Comparison of ENCODE assay signal across 26 mouse cellular contexts in the genomic region with DNA sequence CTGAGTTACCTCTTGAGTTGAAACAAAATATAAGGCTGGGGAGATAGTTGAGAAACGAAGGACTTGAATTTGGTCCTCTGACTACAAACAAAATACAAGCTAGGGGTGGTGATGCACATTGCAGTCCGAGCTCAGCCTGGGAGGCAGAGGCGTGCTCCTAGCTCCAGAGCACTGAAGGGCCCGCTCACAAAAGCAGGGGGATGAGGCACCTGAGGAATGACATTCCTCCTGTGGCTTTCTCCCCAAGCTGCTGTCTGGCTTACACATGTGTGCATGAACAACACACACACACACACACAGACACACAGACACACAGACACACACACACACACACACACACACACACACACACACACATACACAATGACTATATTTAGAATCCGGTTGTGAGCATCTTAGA.
DNase-seq lines count a peak whose midpoint lies in the region; ATAC-seq and TF ChIP-seq lines count a peak whose summit lies in the region.
"Had no signal": no experiment of that assay in that cellular context is flagged by ENCODE, and none has a peak within 500 bp of the region (broad histone marks: within the 10 kb centered on the region; RNA-seq: fewer than 3 reads in every experiment).

No protein-coding gene starts in this region.

- H3K4me1 ChIP-seq in megakaryocyte, embryonic 14.5 days: peaks cover 98% of the 10 kb centered on the region
- H3K4me1 ChIP-seq in thymus, adult 2 months (replicated peaks; ENCODE audit: control insufficient read depth, insufficient read depth, low read length): peaks cover 6% of the 10 kb centered on the region
- H3K4me1 ChIP-seq: forebrain, embryonic 15.5 days had no signal

- peak; percentile 6 for DNase-seq in cerebellum, adult 9-10 months
- DNase-seq in thymus, postnatal 14 days: peak; percentile 0
- DNase-seq in thymus, adult 2 months: no peak
- DNase-seq: adrenal gland, postnatal 10 days; adrenal gland, postnatal 36 days; cerebellum, adult 11 months; cerebellum, adult 2 months; cerebellum, postnatal 10 days; cerebellum, postnatal 36 days; embryo, embryonic 11 days; gastrocnemius, postnatal 10 days; gastrocnemius, postnatal 36 days; heart, postnatal 14 days had no signal

- no peaks in the 10 kb centered on the region for H3K9me3 ChIP-seq in megakaryocyte, embryonic 14.5 days
- H3K9me3 ChIP-seq: embryonic facial prominence, embryonic 10.5 days; embryonic facial prominence, embryonic 13.5 days; forebrain, embryonic 12.5 days; forebrain, embryonic 15.5 days; G1E; heart, embryonic 13.5 days; hindbrain, embryonic 12.5 days; hindbrain, embryonic 15.5 days had no signal

- H3K27me3 ChIP-seq in megakaryocyte, embryonic 14.5 days (replicated peaks): no peaks in the 10 kb centered on the region
- H3K27me3 ChIP-seq in thymus, adult 2 months (ENCODE audit: control insufficient read depth, insufficient read depth, low read length): no peaks in the 10 kb centered on the region
- H3K27me3 ChIP-seq: embryonic facial prominence, embryonic 13.5 days; forebrain, embryonic 12.5 days; forebrain, embryonic 15.5 days; heart, embryonic 13.5 days; hindbrain, embryonic 12.5 days; hindbrain, embryonic 15.5 days; Patski had no signal

- peaks cover 17% of the 10 kb centered on the region for H3K36me3 ChIP-seq in megakaryocyte, embryonic 14.5 days (replicated peaks; ENCODE audit: low read length)
- H3K36me3 ChIP-seq in thymus, adult 2 months (ENCODE audit: control insufficient read depth, insufficient read depth, low read length): no peaks in the 10 kb centered on the region
- H3K36me3 ChIP-seq: embryonic facial prominence, embryonic 10.5 days; embryonic facial prominence, embryonic 13.5 days; forebrain, embryonic 12.5 days; forebrain, embryonic 15.5 days; heart, embryonic 13.5 days; hindbrain, embryonic 12.5 days; hindbrain, embryonic 15.5 days had no signal

- no peak for ATAC-seq in cerebellum, adult (ENCODE audit: insufficient number of reproducible peaks, low FRiP score, low TSS enrichment)
- no peak for ATAC-seq in megakaryocyte, adult 5-6 weeks (ENCODE audit: poor library complexity, severe bottlenecking)
- ATAC-seq: forebrain, embryonic 15.5 days; Patski had no signal

- peak overlapping the region; percentile 70 for H3K4me3 ChIP-seq in megakaryocyte, embryonic 14.5 days (replicated peaks)
- H3K4me3 ChIP-seq in thymus, adult 2 months (ENCODE audit: control insufficient read depth, insufficient read depth, low read length): no peak overlapping the region
- H3K4me3 ChIP-seq: embryonic facial prominence, embryonic 10.5 days; embryonic facial prominence, embryonic 13.5 days; erythroblast, embryonic 14.5 days; forebrain, embryonic 12.5 days; forebrain, embryonic 15.5 days; heart, embryonic 13.5 days; hindbrain, embryonic 12.5 days; hindbrain, embryonic 15.5 days had no signal

- H3K27ac ChIP-seq in thymus, adult 2 months (ENCODE audit: control insufficient read depth, insufficient read depth, low read length): no peak overlapping the region
- H3K27ac ChIP-seq: embryonic facial prominence, embryonic 10.5 days; embryonic facial prominence, embryonic 13.5 days; forebrain, embryonic 12.5 days; forebrain, embryonic 15.5 days; hindbrain, embryonic 12.5 days; hindbrain, embryonic 15.5 days had no signal

- 91% methylated on average over 5 of the region's 5 CpGs for WGBS in thymus, adult 2 months

- TF ChIP-seq CTCF in thymus, adult 2 months (IDR thresholded peaks at IDR 0.05; ENCODE audit: borderline replicate concordance, control insufficient read depth, extremely low read depth, insufficient read depth, low read length, poor library complexity): no peak

- TF ChIP-seq POLR2A in thymus, adult 2 months (IDR thresholded peaks at IDR 0.05; ENCODE audit: control insufficient read depth, extremely low read depth, insufficient read depth, low read length, poor library complexity): no peak
